Mouse (Mus musculus): ENCODE measurements around the gene 2210408I21Rik. TPM values are rescaled to one million over a fixed set of nuclear protein-coding genes. Genes with fewer than 3 reads are reported as not detected.

Gene 2210408I21Rik
- polyA plus RNA-seq, 1 experiment from 2014 or later = 5.5 TPM

DNA sequence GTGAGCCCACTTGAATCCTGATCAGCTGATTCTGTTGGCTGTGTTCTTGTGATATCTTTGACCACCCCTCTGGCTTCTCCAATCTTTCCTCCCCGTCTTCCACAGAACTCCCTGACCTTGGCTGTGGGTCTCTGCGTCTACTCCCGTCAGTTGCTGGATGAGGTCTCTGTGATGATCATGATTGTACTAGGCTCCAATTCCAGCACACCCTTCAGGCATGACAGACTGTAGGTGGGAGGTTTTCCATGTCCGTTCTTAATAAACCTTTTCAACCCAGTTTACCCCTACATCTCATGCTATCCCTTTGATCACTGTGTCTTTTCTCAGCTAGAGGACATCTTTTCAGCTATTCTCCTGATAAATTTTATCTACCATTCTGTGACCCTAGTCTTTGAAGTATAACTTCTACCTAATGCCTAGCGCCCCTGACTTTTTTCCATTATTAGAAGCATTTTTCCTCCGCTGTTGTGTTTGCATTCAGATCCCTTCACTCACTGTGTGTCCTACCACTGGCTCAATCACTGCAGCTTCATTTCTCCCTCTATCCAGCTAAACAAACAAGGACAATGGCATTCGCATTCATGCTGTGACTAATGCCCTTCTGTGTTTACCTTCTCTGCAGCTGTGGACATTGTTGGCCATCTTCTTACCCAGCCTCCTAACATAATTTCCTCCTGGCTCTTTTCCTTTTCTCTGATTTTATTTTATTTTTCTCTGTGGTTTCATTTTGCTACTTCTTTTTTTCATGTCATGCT lies 143.5 kb downstream of the 2210408I21Rik start:
- H3K9ac ChIP-seq = no peak overlapping the region
- H3K27ac ChIP-seq (replicated peaks) = no peak overlapping the region
- no peak for ATAC-seq (ENCODE audit: extremely low read depth, insufficient number of reproducible peaks, low FRiP score, low TSS enrichment)
- no peaks in the 10 kb centered on the region for H3K27me3 ChIP-seq (replicated peaks)
- no peak overlapping the region for H3K4me2 ChIP-seq
- no peaks in the 10 kb centered on the region for H3K36me3 ChIP-seq
- H3K4me1 ChIP-seq = peaks cover 7% of the 10 kb centered on the region
- WGBS = 65% methylated on average over 7 of the region's 7 CpGs
- H3K4me3 ChIP-seq = no peak overlapping the region
- H3K9me3 ChIP-seq = no peaks in the 10 kb centered on the region

DNA sequence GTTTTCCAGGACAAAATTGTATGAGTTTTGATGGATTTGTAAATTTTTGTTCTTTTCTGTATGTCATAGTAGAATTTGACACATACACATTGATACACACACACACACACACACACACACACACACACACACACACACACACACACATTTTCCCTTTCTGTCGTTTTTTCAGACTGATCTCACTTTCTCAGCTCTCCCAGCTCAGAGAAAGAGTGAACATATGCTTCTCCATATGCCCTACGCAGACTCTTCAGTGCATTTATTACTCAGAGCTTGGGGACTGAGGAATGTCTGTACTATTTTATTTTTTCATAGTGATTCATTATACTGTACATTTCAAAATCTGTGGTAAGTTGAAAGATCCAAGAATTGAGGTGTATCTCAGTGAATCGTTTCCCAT lies 160.2 kb downstream of the 2210408I21Rik start:
- H3K9me3 ChIP-seq = no peaks in the 10 kb centered on the region
- ATAC-seq (ENCODE audit: extremely low read depth, insufficient number of reproducible peaks, low FRiP score, low TSS enrichment) = no peak
- no peak overlapping the region for H3K27ac ChIP-seq (replicated peaks)
- no peak overlapping the region for H3K9ac ChIP-seq
- H3K4me3 ChIP-seq = no peak overlapping the region
- no peak overlapping the region for H3K4me2 ChIP-seq
- H3K27me3 ChIP-seq (replicated peaks) = no peaks in the 10 kb centered on the region
- no peaks in the 10 kb centered on the region for H3K36me3 ChIP-seq
- H3K4me1 ChIP-seq = peaks cover 3% of the 10 kb centered on the region; the same call in 1 of the 2 replicates
- WGBS = 66% methylated on average over 3 of the region's 3 CpGs

DNA sequence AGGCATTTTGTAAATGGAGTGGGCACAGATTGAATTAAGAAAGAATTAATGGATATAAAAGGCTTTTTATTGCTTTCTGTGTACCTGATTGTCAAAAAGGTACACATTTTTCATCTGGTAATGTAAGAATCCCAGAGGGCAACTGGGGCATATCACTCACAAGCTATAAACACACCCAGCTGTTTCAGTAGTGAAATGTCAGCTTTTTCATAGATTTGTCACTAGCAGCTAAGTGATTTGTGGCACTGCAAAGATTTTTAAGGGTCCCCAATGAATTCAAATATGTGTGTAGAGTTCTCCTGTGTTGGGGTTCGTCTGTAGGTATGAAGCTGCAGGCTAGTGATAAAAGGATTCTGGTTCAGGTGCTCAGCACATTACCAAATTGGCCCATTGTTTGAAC lies 188.8 kb downstream of the 2210408I21Rik start:
- Histone ChIP-seq H3K27ac (replicated peaks) (no peak overlapping the region), H3K4me1 (no peaks in the 10 kb centered on the region), H3K4me3 (no peak overlapping the region), H3K4me2 (no peak overlapping the region), H3K9ac (no peak overlapping the region), H3K36me3 (no peaks in the 10 kb centered on the region), H3K9me3 (no peaks in the 10 kb centered on the region), H3K27me3 (replicated peaks) (no peaks in the 10 kb centered on the region)
- 53% methylated on average over 1 of the region's 1 CpGs for WGBS
- ATAC-seq (ENCODE audit: extremely low read depth, insufficient number of reproducible peaks, low FRiP score, low TSS enrichment) = no peak

DNA sequence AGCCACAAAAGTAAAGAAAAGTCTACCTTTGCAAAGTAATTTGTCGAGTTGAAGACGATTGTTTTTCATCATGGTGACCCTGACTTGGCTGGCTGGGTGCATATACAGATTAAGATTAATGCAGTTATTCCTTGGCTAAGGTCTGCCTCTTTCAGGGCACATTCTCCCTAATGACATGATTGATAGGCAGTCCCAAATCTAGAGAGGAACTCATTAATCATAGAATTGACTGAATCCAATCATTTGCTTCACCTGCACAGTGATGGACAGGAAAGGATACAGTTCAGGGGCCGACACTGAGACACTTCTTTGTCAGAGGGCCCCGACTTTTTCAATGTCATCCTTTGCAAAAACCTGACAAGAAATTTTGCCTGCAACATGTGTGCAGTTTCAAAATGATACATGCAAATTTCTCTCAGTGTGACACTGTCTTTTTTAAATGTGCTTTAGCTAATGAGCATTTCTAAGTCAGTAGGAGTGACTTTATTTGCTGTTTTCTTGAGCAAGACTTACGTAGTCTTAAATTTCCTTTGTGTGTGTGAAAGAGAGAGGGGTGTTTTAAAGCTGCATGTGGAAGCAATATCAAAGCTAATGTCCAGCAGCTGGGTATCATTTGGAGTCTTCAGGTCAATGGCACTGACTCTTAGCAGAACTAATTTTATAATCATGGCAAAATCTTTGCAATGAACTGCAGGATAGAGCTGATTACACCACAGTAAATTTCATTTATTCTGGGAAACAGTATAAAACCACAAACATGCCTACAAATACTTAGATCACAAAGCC lies 191.0 kb downstream of the 2210408I21Rik start:
- WGBS = 67% methylated on average over 5 of the region's 5 CpGs
- no peak for ATAC-seq (ENCODE audit: extremely low read depth, insufficient number of reproducible peaks, low FRiP score, low TSS enrichment)

DNA sequence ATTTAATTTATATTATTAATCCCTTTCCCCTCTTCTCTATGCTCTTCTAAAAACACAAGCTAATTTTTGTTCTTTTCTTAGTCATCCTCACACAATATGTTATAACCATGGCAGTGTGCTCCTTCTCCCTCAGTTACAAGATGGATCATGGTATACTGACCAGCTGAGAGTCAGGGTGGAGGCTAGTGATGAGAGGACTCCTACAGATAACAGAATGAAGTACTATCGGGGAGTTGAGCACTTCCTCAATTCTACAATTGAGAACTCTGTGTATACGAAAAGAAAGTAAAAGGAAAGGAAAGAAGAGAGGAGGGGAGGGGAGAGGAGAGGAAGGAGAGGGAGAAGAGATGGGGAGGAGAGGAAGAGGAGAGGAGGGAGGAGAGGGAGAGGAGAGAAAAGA lies 206.8 kb downstream of the 2210408I21Rik start:
- H3K9ac ChIP-seq = no peak overlapping the region
- no peak for ATAC-seq (ENCODE audit: extremely low read depth, insufficient number of reproducible peaks, low FRiP score, low TSS enrichment)

More for the DNA sequence above, 191.0 kb downstream of the 2210408I21Rik start:
- no peaks in the 10 kb centered on the region for H3K27me3 ChIP-seq (replicated peaks)
- H3K9ac ChIP-seq = no peak overlapping the region
- no peak overlapping the region for H3K4me3 ChIP-seq
- no peak overlapping the region for H3K27ac ChIP-seq (replicated peaks)
- no peaks in the 10 kb centered on the region for H3K4me1 ChIP-seq
- H3K4me2 ChIP-seq = no peak overlapping the region
- H3K36me3 ChIP-seq = no peaks in the 10 kb centered on the region
- no peaks in the 10 kb centered on the region for H3K9me3 ChIP-seq

DNA sequence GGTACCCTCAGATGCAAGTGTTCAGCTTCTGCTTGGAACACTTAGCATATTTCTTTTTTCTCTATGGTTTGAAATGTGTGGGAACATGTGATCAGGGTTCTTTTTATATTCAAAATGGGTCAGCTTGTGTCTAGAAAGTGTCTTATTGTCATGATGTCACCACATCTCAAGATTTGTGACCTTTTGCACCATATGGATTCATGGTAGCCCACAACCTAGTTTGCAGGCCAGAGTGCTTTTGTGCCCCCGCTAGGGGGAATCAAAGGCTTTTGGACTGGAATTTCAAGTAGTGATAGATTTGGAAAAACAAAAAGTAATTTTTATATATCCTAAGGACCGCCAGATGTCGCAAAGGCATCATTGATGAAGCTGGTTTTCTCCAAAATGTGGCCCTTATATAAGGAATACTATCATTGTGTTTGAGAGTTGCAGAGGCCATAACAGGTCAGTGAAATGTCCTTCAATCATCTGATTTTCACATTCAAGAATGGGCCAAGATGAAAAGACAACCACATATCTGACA lies 250.2 kb downstream of the 2210408I21Rik start:
- no peak overlapping the region for H3K4me3 ChIP-seq
- no peak overlapping the region for H3K9ac ChIP-seq
- no peaks in the 10 kb centered on the region for H3K36me3 ChIP-seq
- no peak overlapping the region for H3K27ac ChIP-seq (replicated peaks)
- H3K27me3 ChIP-seq (replicated peaks) = no peaks in the 10 kb centered on the region
- no peaks in the 10 kb centered on the region for H3K4me1 ChIP-seq
- H3K4me2 ChIP-seq = no peak overlapping the region
- 74% methylated on average over 3 of the region's 3 CpGs for WGBS
- no peak for ATAC-seq (ENCODE audit: extremely low read depth, insufficient number of reproducible peaks, low FRiP score, low TSS enrichment)
- no peaks in the 10 kb centered on the region for H3K9me3 ChIP-seq

More for the DNA sequence above, 206.8 kb downstream of the 2210408I21Rik start:
- no peaks in the 10 kb centered on the region for H3K36me3 ChIP-seq
- H3K4me2 ChIP-seq = no peak overlapping the region
- H3K9me3 ChIP-seq = no peaks in the 10 kb centered on the region
- 55% methylated on average over 2 of the region's 2 CpGs for WGBS
- no peaks in the 10 kb centered on the region for H3K4me1 ChIP-seq
- H3K27ac ChIP-seq (replicated peaks) = no peak overlapping the region
- no peaks in the 10 kb centered on the region for H3K27me3 ChIP-seq (replicated peaks)
- no peak overlapping the region for H3K4me3 ChIP-seq

DNA sequence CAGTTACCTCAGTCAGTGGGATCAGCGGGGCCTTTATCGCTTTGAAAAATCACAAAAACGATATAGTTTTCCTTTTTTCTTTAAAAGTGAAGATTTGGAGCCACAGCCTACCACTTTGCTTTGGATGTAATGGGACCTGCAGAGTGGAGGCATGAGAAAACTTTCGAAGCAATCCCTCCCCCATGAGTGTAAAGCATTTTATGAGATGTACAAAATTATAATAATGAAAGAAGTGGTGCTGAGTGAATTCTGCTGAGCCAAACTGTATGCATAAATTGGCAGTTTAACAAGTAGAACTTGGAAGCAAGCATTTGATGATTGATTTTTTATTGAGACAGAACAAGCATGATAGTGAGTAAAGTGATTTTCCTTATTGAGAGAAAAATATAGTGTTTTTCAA lies 250.7 kb downstream of the 2210408I21Rik start:
- Histone ChIP-seq H3K4me1 (no peaks in the 10 kb centered on the region), H3K9me3 (no peaks in the 10 kb centered on the region), H3K9ac (no peak overlapping the region), H3K27me3 (replicated peaks) (no peaks in the 10 kb centered on the region), H3K4me2 (no peak overlapping the region), H3K4me3 (no peak overlapping the region), H3K27ac (replicated peaks) (no peak overlapping the region), H3K36me3 (no peaks in the 10 kb centered on the region)
- 75% methylated on average over 4 of the region's 4 CpGs for WGBS
- ATAC-seq (ENCODE audit: extremely low read depth, insufficient number of reproducible peaks, low FRiP score, low TSS enrichment) = no peak

DNA sequence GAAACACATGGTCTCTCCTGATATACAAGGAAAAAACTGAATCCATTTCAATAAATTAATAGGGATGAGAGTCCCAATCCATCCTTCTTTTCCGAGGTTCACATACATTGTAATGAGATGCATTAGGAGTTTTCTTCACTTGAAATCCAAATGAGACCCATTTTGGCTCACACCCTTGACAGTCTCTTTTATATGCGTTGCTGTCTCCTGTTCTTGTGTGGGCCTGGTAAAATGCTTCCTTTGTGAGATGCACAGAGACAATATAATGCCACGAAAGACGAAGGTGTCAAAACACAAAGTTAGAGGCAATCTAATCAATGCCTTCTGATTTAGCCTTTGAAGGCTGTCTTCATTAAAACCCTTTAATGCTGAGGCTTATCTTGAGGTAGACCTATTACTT lies 252.8 kb downstream of the 2210408I21Rik start:
- Histone ChIP-seq H3K4me2 (no peak overlapping the region), H3K9me3 (no peaks in the 10 kb centered on the region), H3K4me3 (no peak overlapping the region), H3K36me3 (no peaks in the 10 kb centered on the region), H3K9ac (no peak overlapping the region), H3K4me1 (no peaks in the 10 kb centered on the region), H3K27ac (replicated peaks) (no peak overlapping the region), H3K27me3 (replicated peaks) (no peaks in the 10 kb centered on the region)
- ATAC-seq (ENCODE audit: extremely low read depth, insufficient number of reproducible peaks, low FRiP score, low TSS enrichment) = no peak
- WGBS = 63% methylated on average over 4 of the region's 4 CpGs

DNA sequence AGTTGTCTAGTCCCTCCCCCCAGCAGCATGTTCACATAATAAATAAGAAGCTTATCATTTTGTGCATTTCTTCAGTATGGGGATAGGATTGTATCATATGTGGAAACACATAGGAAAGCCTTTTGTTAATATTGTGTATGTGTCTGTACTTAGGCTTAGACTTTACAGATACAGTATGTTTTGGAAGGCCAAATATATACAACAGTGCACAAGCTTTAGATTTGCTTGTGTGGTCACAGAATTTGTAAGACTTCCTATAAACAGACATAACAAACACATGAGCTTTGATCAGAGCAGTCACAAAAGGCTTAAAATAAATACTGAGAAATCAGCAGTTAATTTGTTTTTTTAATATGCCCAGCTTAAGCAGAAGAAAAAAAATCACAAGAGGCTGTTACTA lies 253.9 kb downstream of the 2210408I21Rik start:
- Histone ChIP-seq H3K27ac (replicated peaks) (no peak overlapping the region), H3K9me3 (no peaks in the 10 kb centered on the region), H3K36me3 (no peaks in the 10 kb centered on the region), H3K27me3 (replicated peaks) (no peaks in the 10 kb centered on the region), H3K4me1 (no peaks in the 10 kb centered on the region), H3K4me2 (no peak overlapping the region), H3K4me3 (no peak overlapping the region), H3K9ac (no peak overlapping the region)
- ATAC-seq (ENCODE audit: extremely low read depth, insufficient number of reproducible peaks, low FRiP score, low TSS enrichment) = no peak

DNA sequence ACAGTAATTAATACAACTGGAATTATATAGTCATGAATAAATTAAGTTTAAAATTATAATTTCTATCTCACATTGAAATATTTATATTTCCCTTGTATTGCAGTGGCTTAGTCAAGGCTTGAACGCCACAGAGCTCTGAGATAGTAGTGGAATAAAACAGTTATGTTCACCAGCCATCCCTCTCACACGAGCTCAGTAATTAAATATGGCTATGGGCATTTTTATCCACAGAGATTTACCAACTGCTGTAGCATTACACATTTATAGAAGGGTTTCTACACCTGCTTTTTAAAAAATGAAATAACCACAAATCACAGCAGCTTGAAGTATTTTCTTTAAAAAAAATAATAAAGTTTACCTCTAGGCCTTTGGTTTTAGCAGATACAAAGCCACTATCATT lies 261.0 kb downstream of the 2210408I21Rik start:
- H3K9me3 ChIP-seq = no peaks in the 10 kb centered on the region
- no peak overlapping the region for H3K27ac ChIP-seq (replicated peaks)
- ATAC-seq (ENCODE audit: extremely low read depth, insufficient number of reproducible peaks, low FRiP score, low TSS enrichment) = no peak
- H3K4me1 ChIP-seq = no peaks in the 10 kb centered on the region
- H3K9ac ChIP-seq = no peak overlapping the region
- WGBS = 68% methylated on average over 2 of the region's 2 CpGs
- no peak overlapping the region for H3K4me3 ChIP-seq
- H3K27me3 ChIP-seq (replicated peaks) = no peaks in the 10 kb centered on the region
- H3K36me3 ChIP-seq = no peaks in the 10 kb centered on the region
- no peak overlapping the region for H3K4me2 ChIP-seq

DNA sequence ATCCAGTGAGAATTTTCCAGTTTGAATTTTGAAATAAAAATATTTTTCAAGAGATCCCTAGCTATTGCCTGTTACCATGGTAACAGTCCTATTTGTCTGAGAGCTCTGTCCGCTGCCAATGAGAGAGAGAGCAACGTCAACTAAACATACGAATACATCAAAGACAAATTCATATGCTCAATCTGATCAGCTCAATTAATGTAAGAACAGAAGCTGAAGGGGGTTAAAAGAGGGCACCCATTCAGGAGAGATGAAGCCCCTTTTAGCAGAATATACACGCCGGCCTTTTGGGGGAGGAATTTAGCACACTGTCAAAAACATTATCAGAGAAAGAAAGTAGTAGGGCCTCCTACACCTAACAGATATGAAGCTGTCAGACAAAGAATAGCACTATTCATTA lies 261.6 kb downstream of the 2210408I21Rik start:
- Histone ChIP-seq H3K4me2 (no peak overlapping the region), H3K27me3 (replicated peaks) (no peaks in the 10 kb centered on the region), H3K4me3 (no peak overlapping the region), H3K27ac (replicated peaks) (no peak overlapping the region), H3K9me3 (no peaks in the 10 kb centered on the region), H3K36me3 (no peaks in the 10 kb centered on the region), H3K4me1 (no peaks in the 10 kb centered on the region), H3K9ac (no peak overlapping the region)
- ATAC-seq (ENCODE audit: extremely low read depth, insufficient number of reproducible peaks, low FRiP score, low TSS enrichment) = no peak
- 60% methylated on average over 5 of the region's 5 CpGs for WGBS

Measured in heart, embryonic 13.5 days (tissue).